Mouse (Mus musculus) G1E-ER4 (cell line): ENCODE data around the gene Dntt. TPM values are rescaled to one million over a fixed set of nuclear protein-coding genes. Genes with fewer than 3 reads are reported as not detected.

Experiments
- GATA1 ChIP-seq: IDR thresholded peaks from one replicate; pipeline ENCODE4 v1.8.0; 2012; ENCODE audit warnings: low read length, inconsistent platforms
- polyA plus RNA-seq: library from polyadenylated mRNA; stranded (reverse); fragments of >175 nt; gene quantifications from 2 replicates; pipeline ENCODE4 v1.2.3, GENCODE M21; 2012

The Dntt gene
- polyA plus RNA-seq, 1 experiment: not detected

DNA sequence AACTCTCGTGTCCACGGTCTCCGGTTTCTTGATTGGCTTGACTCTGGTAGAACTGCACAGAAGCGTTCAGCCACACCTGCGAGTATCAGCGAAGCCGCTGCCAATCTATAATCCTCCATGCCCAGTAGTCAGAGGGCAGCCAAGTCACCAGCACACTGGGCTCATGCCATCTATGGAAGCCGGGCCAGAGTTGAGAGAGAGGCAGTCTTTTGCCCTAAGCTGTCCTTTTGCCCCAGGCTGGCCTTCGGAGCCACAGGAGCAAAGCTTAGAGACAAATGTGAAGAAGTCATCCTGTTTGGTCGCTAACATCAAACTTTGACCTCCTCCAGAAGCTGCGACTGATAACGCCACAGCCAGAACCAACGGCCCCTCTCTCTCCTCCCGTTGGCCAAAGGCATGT lies 54.6 kb downstream of the Dntt start:
- no peak for TF ChIP-seq GATA1

DNA sequence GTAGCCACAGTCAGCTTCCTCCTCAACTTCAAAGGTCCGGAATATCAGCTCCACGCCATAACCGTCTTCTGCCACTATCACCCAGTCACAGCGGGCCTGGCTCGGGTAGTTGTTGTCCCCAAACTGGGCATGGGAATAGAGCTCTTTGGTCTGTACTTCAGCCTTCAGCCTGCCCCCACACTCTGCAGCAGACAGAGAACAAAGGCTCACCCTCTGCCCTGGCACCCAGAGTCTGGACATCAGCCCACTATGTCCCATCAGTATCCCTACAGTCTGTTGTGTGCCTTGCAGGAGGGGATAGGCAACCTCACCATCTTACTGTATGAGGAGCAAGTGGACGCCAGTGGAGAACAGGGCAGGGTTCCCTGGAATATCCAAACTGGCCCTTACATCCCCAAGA lies 57.2 kb downstream of the Dntt start:
- TF ChIP-seq GATA1: no peak

DNA sequence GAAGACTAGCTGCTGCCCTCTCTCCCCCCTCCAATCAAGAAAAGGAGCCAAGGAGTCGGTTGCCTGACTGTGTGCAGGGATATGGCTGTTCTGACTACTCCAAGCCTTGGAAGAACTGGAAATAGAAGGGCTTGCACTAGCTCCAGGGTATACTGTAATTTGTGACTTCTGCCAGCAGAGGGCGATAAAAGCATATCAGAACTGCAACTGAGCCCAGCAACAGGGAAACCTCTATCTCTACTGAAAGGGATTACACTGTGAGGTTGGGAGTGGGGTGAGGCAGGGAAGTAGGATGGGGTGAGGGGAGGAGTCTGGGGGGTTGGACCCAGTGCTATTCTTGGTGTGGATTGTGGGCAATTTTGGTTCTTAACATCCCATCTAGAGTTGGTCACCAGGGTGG lies 57.6 kb downstream of the Dntt start:
- TF ChIP-seq GATA1: no peak

DNA sequence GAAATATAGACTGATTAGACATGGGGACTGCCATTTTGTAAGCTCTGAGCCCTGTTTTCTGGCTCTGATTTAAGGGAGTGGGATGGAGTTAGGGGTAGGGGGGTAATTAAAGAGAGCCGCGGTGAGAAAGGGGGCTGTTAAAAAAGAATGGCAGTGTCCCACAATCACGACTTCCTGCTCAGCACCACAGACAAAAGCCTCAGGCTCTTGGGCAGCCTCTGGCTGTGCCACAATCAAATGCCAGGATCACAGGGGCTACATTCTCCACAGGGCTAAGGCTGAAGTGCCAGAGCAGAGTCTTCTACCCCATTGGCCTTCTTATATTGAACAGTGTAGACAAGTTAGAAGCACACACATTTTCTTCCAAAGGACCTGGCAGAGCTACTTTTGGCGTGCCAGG lies 58.8 kb downstream of the Dntt start:
- TF ChIP-seq GATA1: no peak

DNA sequence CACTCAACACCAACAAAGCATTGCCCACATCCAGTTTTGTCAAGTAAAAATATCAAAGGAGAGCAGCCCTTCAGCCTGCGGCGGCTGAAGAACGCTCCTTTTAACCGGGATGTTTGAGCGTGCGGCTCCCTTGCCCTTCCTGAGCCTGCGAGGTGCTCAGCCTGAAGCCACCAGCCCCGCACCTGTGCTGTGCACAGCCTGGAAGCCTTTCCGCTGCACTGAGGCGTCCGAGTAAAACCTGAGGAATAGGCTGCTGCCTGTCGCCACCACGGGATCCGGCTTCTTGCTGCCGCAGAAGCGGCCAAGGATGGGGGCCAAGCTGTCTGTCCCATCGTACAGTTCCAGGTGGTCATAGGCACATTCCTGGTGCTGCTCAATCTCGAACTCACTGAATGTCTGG lies 59.4 kb downstream of the Dntt start:
- no peak for TF ChIP-seq GATA1

DNA sequence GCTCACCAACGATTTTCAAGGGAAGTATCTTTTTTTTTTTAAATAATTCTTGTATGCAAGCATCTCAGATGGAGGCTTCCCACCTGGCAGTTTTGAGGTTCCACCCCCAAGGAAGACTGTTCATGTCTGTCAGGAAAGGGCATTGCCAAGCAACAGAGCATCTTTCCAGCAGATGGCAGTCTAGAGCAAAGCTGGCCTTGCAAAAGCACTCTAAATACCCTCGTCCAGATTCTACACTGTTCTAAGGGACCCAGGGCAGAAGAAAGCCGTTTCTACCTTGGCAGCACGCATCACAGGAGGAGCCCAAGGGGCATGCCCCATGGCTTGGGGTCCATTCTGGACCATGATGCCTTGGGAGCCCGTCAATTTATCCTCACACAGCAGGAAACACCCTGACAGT lies 60.8 kb downstream of the Dntt start:
- no peak for TF ChIP-seq GATA1

DNA sequence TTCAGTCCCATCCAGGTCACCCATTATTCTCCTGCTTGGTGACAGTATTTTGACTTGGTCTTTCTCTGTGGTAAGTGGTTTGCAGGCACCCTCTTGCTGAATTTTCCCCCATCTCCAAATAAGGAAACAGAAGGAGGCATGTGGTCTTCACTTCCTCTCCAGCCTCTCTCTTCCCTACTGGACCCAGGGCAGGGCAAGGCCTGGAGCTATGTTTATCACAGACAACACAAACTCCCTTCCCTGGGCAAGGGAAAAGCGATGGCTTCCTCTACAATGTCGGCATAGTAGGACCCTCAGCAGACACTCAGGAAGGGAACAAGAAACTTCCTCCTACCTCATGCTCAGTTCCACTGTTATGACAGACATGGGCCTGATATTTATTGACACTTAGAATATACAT lies 62.8 kb downstream of the Dntt start:
- no peak for TF ChIP-seq GATA1

DNA sequence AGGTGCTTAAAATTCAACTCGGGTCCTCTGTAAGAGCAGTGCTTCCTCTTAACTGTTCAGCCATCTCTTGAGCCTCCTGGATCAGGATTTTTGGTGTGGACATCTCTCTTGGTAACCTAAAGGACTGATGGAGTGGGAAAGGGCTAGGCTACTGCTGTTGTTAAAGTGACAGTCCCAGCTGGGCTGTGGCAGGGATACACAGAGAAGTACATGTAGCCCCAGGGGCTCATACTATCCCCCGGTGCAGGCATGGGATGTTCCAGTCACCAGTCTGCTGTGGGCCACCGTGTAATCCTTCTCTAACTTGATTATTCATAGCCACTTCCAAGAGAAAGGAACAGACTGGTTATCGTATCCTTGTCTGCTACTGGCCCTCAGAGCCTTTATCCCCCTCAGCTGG lies 68.0 kb downstream of the Dntt start:
- TF ChIP-seq GATA1: no peak

DNA sequence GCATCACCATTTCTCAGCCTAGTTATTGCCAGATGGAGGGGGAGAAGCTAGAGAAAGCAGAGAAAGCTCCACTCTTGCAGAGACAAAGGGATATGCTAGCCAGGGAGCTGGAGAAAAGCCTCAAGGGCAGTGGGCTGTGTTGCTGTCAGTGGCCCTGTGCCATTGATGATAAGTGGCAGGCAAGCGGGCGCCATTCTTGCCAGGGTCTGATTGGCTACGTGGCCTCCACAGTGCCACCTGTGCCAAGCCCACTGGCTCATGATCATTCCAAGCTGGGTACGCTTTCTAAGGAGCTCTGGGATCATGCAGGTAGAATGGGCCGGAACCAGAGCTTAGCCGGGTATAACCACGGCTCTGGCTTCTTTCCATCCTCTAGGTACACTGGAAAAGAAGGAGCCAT lies 71.8 kb downstream of the Dntt start:
- TF ChIP-seq GATA1: no peak

DNA sequence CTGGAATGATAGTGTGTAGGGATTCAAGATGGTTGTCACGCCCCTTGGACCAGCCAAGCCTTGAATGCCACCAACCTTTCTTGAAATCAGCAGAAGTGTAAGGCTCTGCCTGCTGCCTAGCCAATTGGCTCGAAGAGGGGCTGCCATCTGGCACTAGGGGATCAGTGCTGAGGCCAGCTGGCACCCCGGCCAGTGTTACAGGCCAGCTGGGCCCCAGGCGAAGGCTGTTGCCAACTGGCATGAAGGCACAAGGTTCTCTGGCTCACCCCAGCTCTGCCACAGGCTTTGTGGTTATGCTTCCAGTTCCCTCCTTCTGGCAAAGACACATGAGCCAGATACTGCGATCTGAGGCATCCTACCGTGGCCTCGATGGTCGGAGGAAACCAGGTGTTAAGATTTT lies 72.3 kb downstream of the Dntt start:
- TF ChIP-seq GATA1: no peak

DNA sequence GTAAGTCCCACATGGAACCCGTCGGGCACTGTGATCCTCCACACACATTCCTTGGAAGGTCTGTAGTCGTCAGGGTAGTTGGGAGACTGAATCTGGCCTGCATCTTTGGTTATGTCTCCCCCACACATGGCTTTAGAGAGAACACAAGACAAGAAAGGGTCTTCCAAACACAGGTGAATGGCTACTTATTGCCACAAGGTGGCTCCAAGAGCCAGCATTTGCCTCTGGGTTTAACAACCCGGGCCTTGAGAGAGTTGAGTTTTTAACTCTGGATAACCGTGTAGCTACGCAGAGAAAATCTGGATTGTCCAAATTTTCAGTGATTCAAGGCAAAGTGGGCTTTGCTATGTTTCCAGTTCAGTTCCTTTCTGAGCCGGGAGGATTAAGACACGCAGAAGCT lies 75.8 kb downstream of the Dntt start:
- TF ChIP-seq GATA1: no peak

DNA sequence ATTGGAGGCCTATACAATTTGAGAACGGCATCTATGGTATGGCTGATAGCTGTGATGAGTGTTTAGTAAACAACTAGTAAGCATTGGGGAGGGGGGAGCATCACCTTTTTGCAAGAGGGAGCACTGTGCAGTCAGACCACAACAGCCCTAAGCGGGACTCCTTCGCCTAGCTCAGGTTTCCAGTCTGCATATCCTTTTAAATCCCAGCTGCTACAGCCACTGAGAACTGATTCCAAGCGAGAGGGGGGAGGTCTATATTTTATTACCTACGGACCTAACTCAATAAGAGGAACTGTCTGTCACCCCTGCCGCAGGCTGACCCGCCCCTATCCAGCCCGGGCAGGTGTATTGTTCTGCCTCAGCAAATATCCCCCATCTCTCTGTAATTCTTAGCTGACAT lies 78.5 kb downstream of the Dntt start:
- TF ChIP-seq GATA1: no peak

DNA sequence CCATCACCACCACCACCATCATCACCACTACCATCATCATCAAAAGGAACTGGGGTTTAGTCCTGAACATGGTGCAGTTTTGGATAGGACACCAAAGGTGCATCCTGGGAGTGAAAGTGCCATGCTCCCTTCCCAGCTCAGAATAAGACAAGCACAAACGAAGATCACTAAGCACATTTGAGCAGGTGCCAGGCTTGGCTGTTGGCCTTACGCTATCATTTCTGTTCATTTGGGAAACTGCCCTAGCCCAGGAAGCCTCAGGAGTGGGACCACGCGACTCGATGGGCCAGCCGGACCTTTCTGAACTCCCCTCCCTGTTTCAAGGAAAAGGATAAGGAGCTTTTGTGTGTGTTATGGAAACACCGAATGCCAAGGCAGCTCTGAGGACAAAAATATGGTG lies 79.6 kb downstream of the Dntt start:
- no peak for TF ChIP-seq GATA1

Other genes with a start within 250 kb of the Dntt start
- 3.4 and 4.0 TPM in 2 replicates for gene Ccnj, start 198.0 kb upstream of the Dntt start, polyA plus RNA-seq
- gene Zfp518a, start 134.6 kb upstream of the Dntt start, polyA plus RNA-seq: not detected in 2 replicates
- 0.03 and 0.05 TPM in 2 replicates for gene Blnk, start 34.7 kb upstream of the Dntt start, polyA plus RNA-seq
- not detected in 2 replicates for gene Opalin, start 47.8 kb downstream of the Dntt start, polyA plus RNA-seq
- gene Tll2, start 177.6 kb downstream of the Dntt start, polyA plus RNA-seq: not detected in 2 replicates
- gene Tm9sf3, start 234.7 kb downstream of the Dntt start, polyA plus RNA-seq: 34.6 and 58.6 TPM in 2 replicates